Mouse (Mus musculus): ENCODE results near the gene Itgb7.

Itgb7 gene

DNA sequence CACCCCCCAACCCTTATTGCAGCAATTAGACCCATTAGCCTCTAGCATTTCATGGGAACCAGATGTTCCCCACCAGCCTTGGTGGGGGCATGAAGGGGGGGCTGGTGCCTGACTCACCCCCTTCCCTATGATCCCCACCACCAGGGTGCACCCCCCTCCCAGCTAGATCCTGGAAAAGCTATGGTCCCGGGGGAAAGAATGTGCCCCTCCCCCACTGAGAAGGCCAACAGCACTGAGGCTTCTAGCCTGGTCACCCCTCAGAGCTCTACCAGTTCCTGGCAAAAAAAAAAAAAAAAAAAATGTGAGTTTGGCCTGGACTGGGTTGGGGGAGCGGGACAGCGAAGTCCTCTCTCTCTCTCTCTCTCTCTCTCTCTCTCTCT lies 17.1 kb upstream of the Itgb7 start:
- no peak for DNase-seq (ENCODE audit: low spot score)

DNA sequence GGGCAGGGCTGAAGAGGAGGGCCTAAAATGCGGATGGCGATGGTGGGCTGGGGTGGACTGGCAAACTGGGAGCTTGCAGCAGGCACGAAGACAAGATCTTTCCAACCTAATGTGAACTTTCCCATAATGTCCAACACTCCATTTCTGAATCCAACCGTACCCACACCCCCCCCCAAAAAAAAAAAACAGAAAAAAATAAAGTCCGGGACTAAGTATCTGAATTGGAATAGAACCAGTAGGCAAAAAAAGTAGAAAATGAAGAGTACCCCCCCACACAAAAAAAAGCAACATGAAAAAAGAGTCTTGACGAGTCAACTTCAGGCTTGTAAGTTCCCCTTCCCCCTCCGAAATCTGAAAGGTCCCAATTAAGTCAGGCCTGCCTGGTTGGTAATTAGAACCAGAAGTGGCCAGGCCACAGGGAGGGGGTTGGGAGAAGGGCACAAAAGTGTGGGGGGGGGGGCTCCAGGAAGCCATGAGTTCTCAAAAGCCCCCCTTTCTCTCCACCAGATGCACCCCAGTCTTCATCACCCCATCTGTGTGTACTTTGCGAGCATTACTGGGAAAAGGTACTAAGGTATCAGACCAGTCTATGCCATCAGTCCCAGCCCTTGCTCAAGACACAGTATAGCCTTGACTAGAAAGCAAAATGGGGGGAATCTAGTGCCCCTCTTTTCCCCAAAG lies 16.5 kb upstream of the Itgb7 start:
- no peak for DNase-seq (ENCODE audit: low spot score)

DNA sequence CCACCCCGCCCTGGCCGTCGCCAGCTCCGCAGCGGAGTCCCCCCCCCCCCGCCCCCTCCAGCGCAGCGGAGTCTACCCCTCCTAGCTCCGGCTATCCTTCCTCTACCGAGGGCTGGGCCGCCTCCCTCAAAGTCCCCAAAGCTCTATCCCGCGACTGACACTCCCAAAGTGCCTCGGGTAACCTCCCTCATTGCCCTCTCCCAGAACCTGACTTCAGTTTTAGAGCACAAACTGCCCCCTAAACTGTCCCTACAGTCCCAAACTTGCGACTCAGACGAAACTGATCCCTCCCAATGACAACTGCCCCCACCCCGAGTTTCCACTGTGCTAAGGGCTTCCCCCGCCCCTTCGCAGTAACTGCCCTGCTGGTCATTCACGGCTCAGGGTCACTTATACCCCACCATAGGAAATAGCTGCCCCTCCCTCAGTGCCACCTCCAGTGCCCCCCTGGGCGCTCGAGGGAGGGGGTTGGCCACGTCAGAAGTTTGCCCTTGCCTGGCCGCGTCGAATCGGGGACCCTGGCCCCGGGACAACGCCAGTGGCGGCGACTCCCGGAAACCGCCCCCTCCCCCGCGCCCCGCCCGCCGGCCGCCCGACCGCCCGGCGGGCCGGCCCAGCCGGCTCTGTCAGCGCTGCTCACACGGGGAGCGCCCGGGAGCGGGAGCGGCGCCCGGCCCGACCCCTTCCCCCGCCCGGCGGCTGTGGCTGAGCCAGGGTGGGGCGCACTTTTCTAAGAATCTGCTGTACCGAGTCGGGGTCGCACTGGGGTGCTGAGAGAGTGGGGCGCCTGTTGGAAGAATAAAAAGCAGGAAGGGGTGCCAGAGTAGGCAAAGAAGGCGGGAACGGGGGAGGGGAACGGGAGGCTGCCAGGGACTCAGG lies 15.7 kb upstream of the Itgb7 start:
- peak; percentile 81 for DNase-seq (ENCODE audit: low spot score)

DNA sequence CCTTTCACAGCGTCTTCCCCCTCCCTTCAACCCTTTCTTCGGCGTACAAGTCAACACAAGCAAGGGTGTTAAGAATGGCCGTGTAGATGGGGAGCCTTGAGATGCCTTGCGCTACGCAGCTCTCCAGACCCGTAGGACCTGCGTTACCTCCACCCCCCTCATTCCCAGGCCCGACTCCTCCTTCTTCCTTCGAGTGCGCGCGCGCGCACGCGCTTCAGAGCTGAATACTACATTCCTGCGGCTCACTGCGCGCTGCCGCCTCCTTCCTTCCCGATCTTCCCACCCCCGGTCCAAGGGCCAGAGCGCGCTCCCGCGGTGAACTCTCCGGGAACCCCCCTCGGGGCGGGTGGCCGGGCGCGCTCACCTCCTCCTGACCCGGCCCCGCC lies 15.1 kb upstream of the Itgb7 start:
- DNase-seq (ENCODE audit: low spot score), result peak; percentile 97

DNA sequence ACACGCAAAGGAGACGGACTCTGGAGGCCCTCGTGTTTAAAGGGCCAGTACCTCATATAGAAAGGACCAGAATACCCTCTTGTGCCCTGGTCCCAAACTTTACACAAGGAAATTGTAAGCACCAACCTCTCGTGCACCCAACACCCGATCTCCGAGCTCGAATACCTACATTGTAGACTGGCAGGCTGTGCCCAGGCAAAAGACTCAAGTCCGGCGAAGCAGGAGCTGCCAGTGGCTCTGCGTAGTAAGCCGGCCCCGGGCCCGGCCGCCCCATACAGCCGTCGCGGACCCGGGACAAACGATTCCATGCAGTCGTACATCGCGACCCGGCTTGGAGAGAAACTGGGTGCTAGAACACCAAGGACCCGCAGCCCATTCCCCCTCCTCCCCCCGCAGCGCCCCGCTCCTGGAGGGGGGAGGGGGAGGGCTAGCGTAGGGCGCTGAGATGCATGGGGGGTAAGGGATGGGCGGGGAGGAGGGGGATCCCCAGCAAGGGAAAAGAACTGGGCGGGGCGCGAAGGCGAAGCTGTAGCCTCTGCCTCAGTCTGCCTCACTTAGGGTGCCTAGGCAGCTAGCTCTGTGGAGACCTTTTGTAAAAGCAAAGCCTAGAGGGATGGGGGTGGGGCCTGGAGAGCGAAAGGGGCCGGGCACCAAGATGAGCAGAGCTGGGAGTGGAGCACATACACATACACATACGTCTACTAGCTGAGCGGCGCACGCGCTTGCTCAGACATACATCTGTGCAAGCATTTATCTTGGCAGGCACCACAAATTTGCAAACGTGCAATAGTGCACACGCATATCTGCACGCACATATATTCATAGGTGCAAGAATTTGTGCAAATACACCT lies 14.4 kb upstream of the Itgb7 start:
- peak; percentile 84 for DNase-seq (ENCODE audit: low spot score)

DNA sequence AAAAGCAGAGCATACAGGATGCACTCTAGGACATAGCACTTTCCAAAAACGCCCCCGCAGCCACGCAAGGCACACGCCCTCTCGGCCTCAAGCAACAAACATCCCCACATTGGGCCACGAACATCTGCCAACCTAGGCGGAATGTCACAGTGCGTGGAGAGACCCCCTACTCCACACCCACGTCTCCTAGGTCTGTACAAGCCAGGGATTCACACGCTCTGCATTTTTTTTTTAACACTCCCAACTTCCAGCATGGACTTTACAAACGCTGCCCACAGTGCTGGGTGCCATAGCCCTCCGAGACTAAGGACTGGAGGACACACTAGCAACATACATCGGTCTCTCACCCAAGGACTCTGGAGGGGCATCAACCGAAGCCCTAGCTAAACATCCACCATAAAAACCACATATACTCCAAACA lies 13.7 kb upstream of the Itgb7 start:
- peak; percentile 41 for DNase-seq (ENCODE audit: low spot score)

DNA sequence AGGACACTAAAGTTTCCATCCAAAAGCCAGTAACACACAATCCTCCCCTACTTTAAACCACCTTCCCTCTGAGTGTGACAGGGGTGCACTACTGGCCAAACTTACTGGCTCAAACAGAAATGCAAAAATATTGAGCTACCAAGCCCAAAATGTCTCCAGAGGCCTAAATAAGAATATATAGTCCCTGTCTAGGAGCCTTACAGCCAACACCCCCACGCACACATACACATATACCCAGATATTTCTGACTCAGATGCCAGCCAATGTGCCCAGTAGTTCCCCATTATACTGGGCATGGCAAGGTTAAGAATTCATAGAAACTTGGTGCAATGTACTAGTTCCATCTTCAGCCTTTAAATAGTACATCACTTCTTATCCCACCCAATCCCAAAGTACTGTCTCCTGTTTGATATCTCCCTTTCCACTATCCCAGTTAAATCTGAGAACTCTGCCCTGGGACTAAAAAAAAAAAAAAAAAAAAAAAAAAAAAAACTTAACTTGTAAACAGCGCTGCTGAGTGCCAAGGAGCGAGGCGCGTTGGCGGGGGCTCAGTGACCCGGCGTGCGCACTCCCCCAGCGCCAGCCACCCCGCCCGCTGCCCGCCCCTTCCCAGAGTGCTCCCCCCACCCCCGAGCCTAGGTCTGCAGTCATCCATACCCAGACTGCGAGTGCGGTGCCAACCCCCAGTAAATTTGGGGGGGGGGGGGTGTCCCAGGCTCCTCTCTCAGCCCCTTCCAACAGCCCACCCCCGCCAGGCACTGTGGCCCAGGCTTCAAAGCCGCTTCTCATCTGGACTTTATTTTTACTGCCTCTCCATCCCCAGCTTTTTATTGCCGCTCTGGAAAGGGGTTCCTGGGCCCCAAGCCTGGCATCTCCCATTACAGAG lies 12.8 kb upstream of the Itgb7 start:
- DNase-seq (ENCODE audit: low spot score), result peak; percentile 40

DNA sequence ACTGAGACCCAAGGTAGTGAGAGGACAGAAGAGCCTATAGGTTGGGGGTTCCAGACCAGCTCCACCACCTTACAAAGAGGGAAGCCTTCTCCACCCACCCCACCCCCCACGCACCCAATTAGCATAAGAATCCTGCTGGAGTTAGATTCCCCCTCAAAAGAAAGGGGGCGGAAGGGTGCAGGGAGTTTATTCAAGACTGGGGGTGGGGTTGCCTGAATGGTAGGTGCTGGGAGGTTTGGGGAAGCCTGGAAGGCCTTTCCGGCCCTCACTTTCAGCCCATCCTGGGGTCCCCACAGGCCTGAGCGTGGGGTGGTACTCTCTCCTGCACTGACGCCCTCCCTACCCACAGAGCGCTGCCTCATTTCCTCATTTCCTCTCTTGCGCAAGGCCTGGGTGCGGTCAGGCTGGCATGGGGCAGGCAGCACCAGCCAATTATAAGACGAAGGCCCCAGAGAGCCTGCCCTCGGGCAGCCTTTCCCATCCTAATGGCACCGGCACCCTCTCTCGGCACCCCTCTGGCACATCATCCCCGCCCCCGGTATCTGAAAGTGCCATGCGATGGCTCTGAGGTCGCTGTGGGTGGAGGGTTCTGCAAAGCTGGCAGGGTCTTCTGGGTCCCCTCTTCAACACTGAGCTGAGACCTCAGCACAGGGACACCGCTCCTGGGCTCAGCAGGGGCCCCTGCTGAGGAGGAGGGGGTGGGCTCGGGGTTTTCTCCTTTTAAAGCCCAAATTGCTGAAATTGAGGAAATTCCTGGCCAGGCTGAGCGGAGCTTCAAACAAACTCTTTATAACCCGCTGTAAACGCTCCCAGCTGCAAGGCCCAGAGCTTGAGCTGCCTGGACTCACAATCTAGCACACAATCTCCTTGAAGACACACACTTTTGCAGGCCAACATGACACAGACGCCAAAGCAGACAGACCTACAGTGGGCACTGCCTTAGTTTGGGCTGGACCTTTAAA lies 11.8 kb upstream of the Itgb7 start:
- DNase-seq (ENCODE audit: low spot score), result peak; percentile 87

DNA sequence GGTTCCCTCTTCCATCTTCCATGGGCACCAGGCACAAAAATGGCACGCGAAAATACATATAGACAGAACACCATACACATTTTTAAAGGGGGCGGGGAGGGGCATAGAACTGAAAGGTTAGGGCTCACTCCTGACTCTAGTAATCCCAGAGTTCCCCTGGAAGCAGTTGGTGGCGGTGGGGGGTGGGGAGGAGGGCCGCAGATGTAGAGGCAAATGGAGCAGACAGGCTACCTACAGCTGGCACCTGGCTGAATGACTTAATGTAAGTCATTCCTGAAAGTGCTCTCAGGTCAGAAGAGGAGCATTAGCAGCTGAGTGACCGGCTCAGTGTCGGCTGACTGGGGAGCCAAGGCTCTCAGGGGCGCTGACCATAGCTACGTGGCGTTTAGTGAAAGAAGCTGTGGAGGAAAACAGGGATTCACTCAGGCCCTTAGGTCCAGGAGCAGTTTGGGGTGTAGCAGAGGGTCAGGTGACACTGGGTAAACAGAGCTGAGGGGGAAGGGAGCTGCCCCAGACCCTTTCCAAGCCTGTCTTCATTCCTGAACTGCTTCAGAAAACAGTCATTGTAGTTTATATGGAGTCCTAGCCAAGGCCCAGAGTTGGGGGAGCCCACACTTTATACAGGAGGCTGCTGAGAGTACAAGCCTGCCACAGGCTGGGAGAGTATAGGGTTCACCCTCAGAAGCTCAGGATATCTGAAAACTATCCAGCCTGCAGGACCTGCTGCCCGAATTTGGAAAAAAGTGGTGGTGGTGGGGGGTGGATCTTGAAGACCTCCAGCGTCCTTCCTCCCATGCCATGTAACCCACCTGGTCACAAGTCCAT lies 10.9 kb upstream of the Itgb7 start:
- DNase-seq (ENCODE audit: low spot score), result no peak

DNA sequence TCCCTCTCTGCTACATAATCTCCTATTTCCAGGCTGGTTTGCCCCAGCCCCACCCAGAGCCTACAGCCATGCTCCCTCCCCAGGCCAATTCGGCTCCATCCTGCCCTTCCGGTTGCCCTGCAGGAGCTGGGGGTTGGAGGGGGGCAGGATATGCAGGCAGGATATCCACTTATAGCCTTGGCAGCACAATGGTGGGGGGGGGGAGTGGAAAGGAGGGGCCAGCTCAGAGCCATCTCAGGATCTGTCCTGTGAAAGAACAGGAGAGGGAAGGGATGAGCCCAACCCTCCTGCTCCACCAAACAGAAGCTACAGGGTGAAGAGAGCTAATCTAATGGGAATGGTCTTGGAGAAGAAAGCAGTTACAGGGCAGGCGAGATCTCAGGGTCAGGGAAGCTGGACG lies 8.9 kb upstream of the Itgb7 start:
- DNase-seq (ENCODE audit: low spot score), result no peak

DNA sequence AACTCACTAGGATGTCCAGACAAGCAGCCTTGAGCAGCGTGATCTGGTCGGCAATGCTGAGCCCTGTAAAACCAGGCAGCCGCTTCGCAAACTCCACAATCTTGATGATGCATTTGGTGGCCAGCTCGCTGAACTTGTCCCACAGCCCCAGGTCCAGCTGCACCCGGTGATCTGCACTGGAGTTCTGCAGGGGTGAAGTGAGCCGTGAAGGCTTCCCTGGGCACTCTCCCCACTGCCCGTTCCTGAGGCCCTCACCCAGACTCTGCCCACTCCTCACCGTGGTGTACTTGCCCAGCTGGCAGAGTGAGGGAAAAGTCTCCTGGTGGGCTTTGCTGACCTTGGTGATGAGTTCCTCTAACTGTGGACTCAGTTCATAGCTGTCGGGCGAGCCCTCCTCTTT lies 8.1 kb upstream of the Itgb7 start:
- no peak for DNase-seq (ENCODE audit: low spot score)

DNA sequence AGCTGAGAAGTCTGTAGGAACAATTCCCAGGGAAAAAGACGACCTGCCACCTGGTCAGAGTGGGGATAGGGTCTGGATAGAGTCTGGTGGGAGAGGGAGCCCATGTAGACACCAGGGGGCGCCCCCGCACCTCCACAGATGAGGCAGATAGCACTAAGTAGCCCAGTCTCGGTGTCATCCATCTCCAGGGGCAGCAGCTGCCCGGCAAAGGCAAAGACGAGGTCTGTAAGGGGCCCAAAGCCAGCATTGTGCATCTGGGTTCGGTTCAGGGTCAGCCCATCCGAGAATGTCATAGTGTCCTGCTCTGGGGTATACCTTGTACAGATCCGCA lies 7.5 kb upstream of the Itgb7 start:
- peak; percentile 76 for DNase-seq (ENCODE audit: low spot score)

DNA sequence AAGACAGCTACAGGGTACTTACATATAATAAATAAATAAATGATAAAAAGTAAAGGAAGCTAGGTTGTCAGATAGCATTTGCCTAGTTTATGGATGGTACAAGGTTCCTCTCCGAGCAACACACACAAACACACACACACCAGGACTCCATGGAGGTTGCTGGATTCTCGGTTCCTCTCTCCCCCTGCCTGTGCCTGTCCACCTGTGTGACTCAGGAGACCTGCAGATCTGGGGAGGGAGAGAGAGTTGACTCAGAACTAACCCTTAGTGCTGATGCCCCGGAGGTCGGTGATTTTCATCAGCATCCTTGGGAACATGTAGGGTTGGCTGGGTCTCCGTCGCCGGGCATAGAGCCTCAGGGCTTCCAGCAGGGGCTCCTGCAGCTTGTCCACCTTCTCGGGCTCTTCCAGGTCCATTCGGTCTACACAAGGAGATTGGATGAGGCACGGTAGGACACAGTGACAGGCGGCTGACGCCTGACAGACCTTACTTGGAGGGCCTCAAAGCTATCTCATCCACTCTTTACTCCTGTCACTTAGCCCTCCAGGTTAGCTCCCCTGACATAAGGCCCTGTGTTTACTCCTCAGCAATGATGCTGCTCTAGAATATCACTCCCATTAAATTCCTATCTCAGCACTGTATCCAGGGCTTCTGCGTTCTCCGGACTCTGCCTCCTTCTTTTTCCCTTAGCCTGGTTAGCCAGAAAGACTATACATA lies 7.0 kb upstream of the Itgb7 start:
- no peak for DNase-seq (ENCODE audit: low spot score)

DNA sequence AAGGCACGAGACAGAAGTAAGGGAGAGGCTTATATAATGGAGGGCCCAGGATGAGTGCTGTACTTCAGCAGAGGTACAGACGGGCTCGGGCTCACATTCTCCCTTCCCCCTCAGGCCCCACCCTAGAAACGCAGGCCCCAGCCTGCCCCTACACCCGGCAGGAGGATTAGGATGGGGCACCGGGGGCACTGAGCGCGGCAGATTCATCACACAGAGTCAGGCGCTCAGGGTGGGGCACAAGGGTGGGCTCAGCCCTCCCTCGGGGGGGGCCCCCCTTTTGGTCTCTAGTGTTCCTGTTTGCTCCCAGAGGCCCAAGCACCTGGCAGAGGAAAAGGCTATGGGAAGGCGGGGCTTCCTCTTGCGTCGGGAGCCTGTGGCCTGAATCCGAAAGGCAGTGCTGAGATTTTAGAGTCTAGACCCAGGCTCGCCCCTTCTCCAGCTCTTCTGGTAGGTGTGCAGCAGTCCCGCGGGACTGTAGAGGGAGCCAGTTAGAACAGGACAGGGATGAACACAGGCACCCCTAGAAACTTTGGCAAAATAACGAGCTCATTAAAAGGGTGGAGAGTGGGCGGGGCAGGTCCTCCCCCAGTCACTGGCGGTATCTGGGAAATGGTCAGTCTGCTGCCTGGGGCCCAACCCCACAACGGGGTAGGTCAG lies 3.8 kb upstream of the Itgb7 start:
- peak; percentile 69 for DNase-seq (ENCODE audit: low spot score)

DNA sequence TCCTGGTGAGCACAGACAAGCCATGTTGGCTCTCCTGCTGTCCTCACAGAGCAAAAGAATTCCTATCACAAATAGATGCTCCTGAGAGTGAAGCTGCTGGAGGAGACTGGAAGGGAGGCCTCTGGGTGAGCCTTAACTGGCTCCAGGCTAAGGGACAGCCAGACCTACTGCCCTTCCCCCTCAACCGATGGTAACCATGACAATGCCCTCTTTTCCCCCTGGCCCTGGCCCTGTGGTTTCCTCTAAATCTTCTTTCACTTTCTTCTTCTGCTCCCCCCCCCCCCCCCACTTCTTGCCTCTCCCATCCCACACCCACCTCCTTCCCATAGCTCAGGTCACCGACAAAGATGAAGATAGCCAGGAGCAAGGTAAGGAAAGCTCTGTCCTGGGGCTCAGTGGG lies 2.2 kb upstream of the Itgb7 start:
- DNase-seq (ENCODE audit: low spot score), result no peak

DNA sequence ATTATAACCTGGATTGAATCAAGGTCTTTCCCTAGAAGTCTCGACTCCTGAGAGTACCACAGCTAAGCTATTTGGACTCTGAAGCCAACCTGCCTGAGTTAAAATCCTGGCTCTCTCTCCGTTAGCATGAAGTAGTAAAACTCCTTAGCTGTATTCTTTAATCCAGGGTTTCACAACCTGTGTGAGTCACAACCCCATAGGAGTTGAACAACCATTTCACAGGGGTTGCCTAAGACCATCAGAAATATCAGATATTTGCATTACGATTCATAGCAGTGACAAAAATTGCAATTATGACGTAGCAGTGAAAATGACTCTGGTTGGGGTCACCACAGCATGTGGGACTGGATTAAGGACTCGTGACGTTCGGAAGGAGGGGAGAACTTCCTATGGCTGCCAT lies 1.0 kb upstream of the Itgb7 start:
- DNase-seq (ENCODE audit: low spot score), result no peak

DNA sequence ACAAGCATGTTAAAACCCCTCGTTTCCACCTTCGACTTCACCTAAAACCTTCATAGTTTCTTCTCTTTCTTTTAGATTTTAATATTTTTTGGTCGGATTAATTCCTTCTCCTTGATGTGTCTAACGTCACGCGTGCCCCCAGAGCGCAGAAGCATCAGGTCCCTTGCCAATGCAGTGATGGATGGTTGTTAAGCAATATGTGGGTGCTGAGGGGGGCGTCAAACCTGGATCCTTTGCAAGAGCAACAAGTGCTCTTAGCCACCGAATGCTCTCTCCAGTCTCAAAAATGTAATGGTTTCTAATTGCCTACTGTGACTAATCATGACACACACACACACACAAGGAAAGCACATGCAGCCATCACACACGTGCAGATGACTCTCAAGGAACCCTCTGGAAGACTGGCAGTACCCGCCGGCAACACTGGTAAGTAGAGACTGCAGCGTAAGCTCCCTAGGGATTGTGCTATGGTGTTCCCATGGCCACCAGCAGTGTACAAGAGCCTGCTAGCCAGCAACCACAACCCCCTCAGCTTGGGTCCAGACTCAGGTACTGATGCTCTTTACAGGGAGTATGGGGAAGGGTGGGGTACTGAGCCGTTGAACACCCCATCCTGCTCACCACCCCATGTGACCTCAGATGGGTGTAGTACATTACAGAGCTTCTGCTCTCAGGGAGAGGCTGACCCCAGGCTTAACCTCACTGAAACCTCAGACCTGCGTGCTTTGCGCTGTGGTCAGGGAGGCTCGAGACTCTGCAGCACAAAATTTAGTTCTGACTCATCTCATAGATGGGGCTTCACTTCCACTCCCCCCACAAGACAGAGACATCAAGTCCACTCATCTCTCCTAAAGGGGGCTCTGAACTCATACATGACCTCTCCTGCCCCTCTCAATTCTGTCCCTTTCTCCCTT lies 1.1 kb downstream of the Itgb7 start:
- no peak for DNase-seq (ENCODE audit: low spot score)

All from urinary bladder, postnatal 14 days (tissue).